Mouse (Mus musculus): ENCODE measurements around the gene Zbtb12. TPM values are rescaled to one million over a fixed set of nuclear protein-coding genes. Genes with fewer than 3 reads are reported as not detected.
"Not testable (repeated sequence)": the region's sequence is repeated elsewhere in the genome, so short reads cannot be mapped to it uniquely, and the experiment has no call there.

The Zbtb12 gene
- polyA plus RNA-seq, 2 experiments from 2014 or later: not detected

GRCm38 (mm10) chr17:34874321-34874720, 5.0 kb upstream of the Zbtb12 start:
- no peak for ATAC-seq

- no peak for ATAC-seq
These were observed 1.9 kb downstream of the Zbtb12 start for GRCm38 (mm10) chr17:34881166-34881565.

GRCm38 (mm10) chr17:34881683-34882310, 2.5 kb downstream of the Zbtb12 start, which contains the start of gene Gm20547:
Gene Gm20547, minus strand, starts transcription at chr17:34882042.
- ATAC-seq: no peak

GRCm38 (mm10) chr17:34883332-34883731, 4.0 kb downstream of the Zbtb12 start:
- no peak for ATAC-seq

- no peak for ATAC-seq
These were observed 5.4 kb downstream of the Zbtb12 start for GRCm38 (mm10) chr17:34884704-34885103.

- ATAC-seq: no peak
These were observed 6.3 kb downstream of the Zbtb12 start for GRCm38 (mm10) chr17:34885615-34886014.

GRCm38 (mm10) chr17:34887942-34888341, 8.7 kb downstream of the Zbtb12 start:
- no peak for ATAC-seq

GRCm38 (mm10) chr17:34890074-34890743, 10.9 kb downstream of the Zbtb12 start:
- no peak for ATAC-seq

GRCm38 (mm10) chr17:34891377-34891776, 12.1 kb downstream of the Zbtb12 start:
- ATAC-seq: no peak

GRCm38 (mm10) chr17:34893072-34893824, 14.0 kb downstream of the Zbtb12 start:
- no peak for ATAC-seq

- peak; percentile 49 for ATAC-seq
These were observed 14.9 kb downstream of the Zbtb12 start for GRCm38 (mm10) chr17:34894074-34894597.

- no peak for ATAC-seq
These were observed 15.7 kb downstream of the Zbtb12 start for GRCm38 (mm10) chr17:34894801-34895530.

- ATAC-seq: no peak
These were observed 16.4 kb downstream of the Zbtb12 start for GRCm38 (mm10) chr17:34895724-34896123.

GRCm38 (mm10) chr17:34896366-34896765, 17.1 kb downstream of the Zbtb12 start:
- peak; percentile 27 for ATAC-seq

- ATAC-seq: no peak
These were observed 18.3 kb downstream of the Zbtb12 start for GRCm38 (mm10) chr17:34897373-34898159.

GRCm38 (mm10) chr17:34898160-34898586, 18.9 kb downstream of the Zbtb12 start, which contains the start of the genes C2 and Ehmt2:
Gene C2, minus strand, starts transcription at chr17:34898265.
Gene Ehmt2, plus strand, starts transcription at chr17:34898469.
- peak; percentile 66 for ATAC-seq

GRCm38 (mm10) chr17:34898706-34899052, 19.4 kb downstream of the Zbtb12 start:
- no peak for ATAC-seq

- ATAC-seq: peak; percentile 19
These were observed 20.0 kb downstream of the Zbtb12 start for GRCm38 (mm10) chr17:34899053-34899889.

GRCm38 (mm10) chr17:34899890-34900243, 20.6 kb downstream of the Zbtb12 start:
- ATAC-seq: peak; percentile 50

- not testable (repeated sequence) for ATAC-seq
These were observed 21.5 kb downstream of the Zbtb12 start for GRCm38 (mm10) chr17:34900826-34901225.

GRCm38 (mm10) chr17:34901948-34902347, 22.7 kb downstream of the Zbtb12 start:
- not testable (repeated sequence) for ATAC-seq
